Mouse (Mus musculus) layer of hippocampus, postnatal 36 days (tissue): ENCODE results near the gene Cuedc1. TPM values are rescaled to one million over a fixed set of nuclear protein-coding genes. Genes with fewer than 3 reads are reported as not detected.

Experiments used
- DNase-seq, 2 experiments: peaks; one replicate each; pipeline ENCODE4 v3.0.0; 2022
- total RNA-seq, 2 experiments: library from RNA; stranded (reverse); gene quantifications; 2 replicates each; pipeline ENCODE4 v1.2.3; 2021

The Cuedc1 gene
- total RNA-seq, 2 experiments from 2014 or later: 27.9 to 31.4 TPM

DNA sequence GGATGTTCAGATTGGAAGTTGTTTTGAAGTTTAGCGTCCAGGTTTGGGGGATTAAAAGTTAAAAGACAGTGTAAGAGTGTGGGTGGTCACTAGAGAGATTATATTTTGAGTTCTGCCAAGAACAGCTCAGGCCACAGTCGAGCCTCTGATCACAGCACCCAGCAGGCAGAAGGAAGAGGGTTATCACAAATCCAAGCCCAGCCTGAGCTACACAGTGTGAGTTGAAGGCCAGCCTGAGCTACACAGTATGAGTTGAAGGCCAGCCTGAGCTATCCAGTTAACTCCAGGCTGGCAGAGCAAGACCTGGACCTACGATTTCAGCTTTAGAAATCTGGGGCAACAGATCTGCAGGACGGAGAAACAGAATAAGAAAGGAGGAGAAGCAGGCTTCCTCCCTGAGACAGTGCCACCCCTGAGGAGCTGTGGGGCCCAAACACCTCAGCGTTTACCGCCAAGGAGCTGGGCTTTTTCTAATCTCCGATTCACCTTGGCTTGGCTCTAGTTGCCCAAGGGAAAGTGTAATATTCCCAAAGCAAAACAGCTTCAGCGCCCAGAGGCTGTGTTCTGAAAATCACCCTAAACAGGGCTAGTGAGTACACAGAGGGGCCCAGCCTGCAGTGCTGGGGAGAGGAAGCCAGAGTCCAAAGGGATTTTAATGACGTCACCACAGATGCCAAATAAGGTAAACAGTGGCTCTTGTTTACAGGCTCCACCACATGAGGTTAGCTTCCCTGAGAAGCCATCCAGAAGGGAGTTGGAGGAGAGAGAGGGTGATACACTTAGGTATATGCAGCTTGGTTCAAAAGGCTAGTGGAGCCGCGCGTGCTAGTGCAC, 143.8 kb downstream of the Cuedc1 start:
- no peak for DNase-seq

Other genes starting within 250 kb of the Cuedc1 start
- 1 to 10 TPM; 4.5 to 5.1 TPM for gene Mks1, start 244.8 kb upstream of the Cuedc1 start, total RNA-seq
- not detected for gene Epx, start 222.5 kb upstream of the Cuedc1 start, total RNA-seq
- gene Olfr462, start 205.8 kb upstream of the Cuedc1 start, total RNA-seq: not detected
- gene Olfr463, start 200.7 kb upstream of the Cuedc1 start, total RNA-seq: not detected
- not detected for gene Olfr464, start 177.1 kb upstream of the Cuedc1 start, total RNA-seq
- gene Dynll2, start 110.5 kb upstream of the Cuedc1 start, total RNA-seq: 100 to 1,000 TPM; 446 to 473 TPM
- 100 to 1,000 TPM; 232 to 248 TPM for gene Srsf1, start 50.7 kb upstream of the Cuedc1 start, total RNA-seq
- 10 to 100 TPM; 20.2 to 22.6 TPM for gene Vezf1, start 29.8 kb upstream of the Cuedc1 start, total RNA-seq
- 10 to 100 TPM; 67.6 to 78.7 TPM for gene Mrps23, start 106.3 kb downstream of the Cuedc1 start, total RNA-seq
- gene Ccdc182, start 196.0 kb downstream of the Cuedc1 start, total RNA-seq: not detected